Mouse (Mus musculus): ENCODE data around the gene Cttnbp2.

The Cttnbp2 gene

GRCm38 (mm10) chr6:18466227-18466626 lies 48.4 kb downstream of the Cttnbp2 start:
- DNase-seq = no peak

- no peak for DNase-seq
Observed at GRCm38 (mm10) chr6:18465626-18466025, 49.0 kb downstream of the Cttnbp2 start.

- no peak for DNase-seq
Observed at GRCm38 (mm10) chr6:18459657-18460056, 55.0 kb downstream of the Cttnbp2 start.

- no peak for DNase-seq
Observed at GRCm38 (mm10) chr6:18450551-18451193, 64.0 kb downstream of the Cttnbp2 start.

- no peak for DNase-seq
Observed at GRCm38 (mm10) chr6:18448078-18448477, 66.6 kb downstream of the Cttnbp2 start.

- no peak for DNase-seq
Observed at GRCm38 (mm10) chr6:18446917-18447316, 67.7 kb downstream of the Cttnbp2 start.

- no peak for DNase-seq
Observed at GRCm38 (mm10) chr6:18446359-18446758, 68.3 kb downstream of the Cttnbp2 start.

- DNase-seq = no peak
Observed at GRCm38 (mm10) chr6:18445747-18446146, 68.9 kb downstream of the Cttnbp2 start.

GRCm38 (mm10) chr6:18442303-18442702 lies 72.3 kb downstream of the Cttnbp2 start:
- no peak for DNase-seq

GRCm38 (mm10) chr6:18440918-18441532 lies 73.6 kb downstream of the Cttnbp2 start:
- no peak for DNase-seq

GRCm38 (mm10) chr6:18436127-18436812 lies 78.4 kb downstream of the Cttnbp2 start:
- DNase-seq = no peak

- DNase-seq = no peak
Observed at GRCm38 (mm10) chr6:18434828-18435531, 79.7 kb downstream of the Cttnbp2 start.

GRCm38 (mm10) chr6:18434355-18434754 lies 80.3 kb downstream of the Cttnbp2 start:
- DNase-seq = no peak

GRCm38 (mm10) chr6:18432362-18432761 lies 82.3 kb downstream of the Cttnbp2 start:
- DNase-seq = no peak

- no peak for DNase-seq
Observed at GRCm38 (mm10) chr6:18431891-18432290, 82.8 kb downstream of the Cttnbp2 start.

GRCm38 (mm10) chr6:18430062-18430461 lies 84.6 kb downstream of the Cttnbp2 start:
- no peak for DNase-seq

GRCm38 (mm10) chr6:18424822-18425221 lies 89.8 kb downstream of the Cttnbp2 start:
- no peak for DNase-seq

GRCm38 (mm10) chr6:18424367-18424766 lies 90.3 kb downstream of the Cttnbp2 start:
- DNase-seq = no peak

- no peak for DNase-seq
Observed at GRCm38 (mm10) chr6:18423112-18423511, 91.5 kb downstream of the Cttnbp2 start.

- no peak for DNase-seq
Observed at GRCm38 (mm10) chr6:18421561-18421960, 93.1 kb downstream of the Cttnbp2 start.

- DNase-seq = no peak
Observed at GRCm38 (mm10) chr6:18420660-18421059, 94.0 kb downstream of the Cttnbp2 start.

- DNase-seq = no peak
Observed at GRCm38 (mm10) chr6:18417866-18418454, 96.7 kb downstream of the Cttnbp2 start.

- no peak for DNase-seq
Observed at GRCm38 (mm10) chr6:18415961-18416360, 98.7 kb downstream of the Cttnbp2 start.
